Mouse (Mus musculus): ENCODE measurements around the gene Krt35. TPM values are rescaled to one million over a fixed set of nuclear protein-coding genes. Genes with fewer than 3 reads are reported as not detected.

Gene Krt35
- total RNA-seq, 2 experiments from 2014 or later = not detected

- ATAC-seq (replicated peaks; ENCODE audit: poor library complexity, severe bottlenecking) = no peak
These were observed 28.6 kb downstream of the Krt35 start for GRCm38 (mm10) chr11:100067293-100068036.

- ATAC-seq (replicated peaks; ENCODE audit: poor library complexity, severe bottlenecking) = no peak
These were observed 29.6 kb downstream of the Krt35 start for GRCm38 (mm10) chr11:100066236-100067010.

GRCm38 (mm10) chr11:100058875-100059274, 37.2 kb downstream of the Krt35 start:
- ATAC-seq (replicated peaks; ENCODE audit: poor library complexity, severe bottlenecking) = no peak

- ATAC-seq (replicated peaks; ENCODE audit: poor library complexity, severe bottlenecking) = no peak
These were observed 40.1 kb downstream of the Krt35 start for GRCm38 (mm10) chr11:100055686-100056655.

GRCm38 (mm10) chr11:100050451-100050850, 45.6 kb downstream of the Krt35 start, which contains the start of gene Krt31:
Krt31 (minus strand) TSS chr11:100050551.
- ATAC-seq (replicated peaks; ENCODE audit: poor library complexity, severe bottlenecking) = no peak

- no peak for ATAC-seq (replicated peaks; ENCODE audit: poor library complexity, severe bottlenecking)
These were observed 48.8 kb downstream of the Krt35 start for GRCm38 (mm10) chr11:100047193-100047592.

- ATAC-seq (replicated peaks; ENCODE audit: poor library complexity, severe bottlenecking) = no peak
These were observed 49.7 kb downstream of the Krt35 start for GRCm38 (mm10) chr11:100046303-100046866.

Other genes starting within 250 kb of the Krt35 start
- not detected in 2 replicates for gene Krtap4-16, start 244.6 kb downstream of the Krt35 start, total RNA-seq (2014; fragmentation: Nextera tagmentation)
- gene Krtap4-16, start 244.6 kb downstream of the Krt35 start, total RNA-seq (2017) = not detected in 2 replicates
- gene Gm11568, start 238.3 kb downstream of the Krt35 start, total RNA-seq (2014; fragmentation: Nextera tagmentation) = not detected in 2 replicates
- not detected in 2 replicates for gene Gm11568, start 238.3 kb downstream of the Krt35 start, total RNA-seq (2017)
- not detected in 2 replicates for gene Gm11559, start 231.8 kb downstream of the Krt35 start, total RNA-seq (2014; fragmentation: Nextera tagmentation)
- not detected in 2 replicates for gene Gm11559, start 231.8 kb downstream of the Krt35 start, total RNA-seq (2017)
- gene Krtap9-1, start 222.9 kb downstream of the Krt35 start, total RNA-seq (2014; fragmentation: Nextera tagmentation) = not detected in 2 replicates
- not detected in 2 replicates for gene Krtap9-1, start 222.9 kb downstream of the Krt35 start, total RNA-seq (2017)
- not detected in 2 replicates for gene Gm11567, start 217.1 kb downstream of the Krt35 start, total RNA-seq (2014; fragmentation: Nextera tagmentation)
- gene Gm11567, start 217.1 kb downstream of the Krt35 start, total RNA-seq (2017) = not detected in 2 replicates
- not detected in 2 replicates for gene Krtap31-1, start 188.3 kb downstream of the Krt35 start, total RNA-seq (2014; fragmentation: Nextera tagmentation)
- not detected in 2 replicates for gene Krtap31-1, start 188.3 kb downstream of the Krt35 start, total RNA-seq (2017)
- gene Gm11565, start 181.5 kb downstream of the Krt35 start, total RNA-seq (2014; fragmentation: Nextera tagmentation) = not detected in 2 replicates
- not detected in 2 replicates for gene Gm11565, start 181.5 kb downstream of the Krt35 start, total RNA-seq (2017)
- not detected in 2 replicates for gene Krtap31-2, start 159.9 kb downstream of the Krt35 start, total RNA-seq (2014; fragmentation: Nextera tagmentation)
- gene Krtap31-2, start 159.9 kb downstream of the Krt35 start, total RNA-seq (2017) = not detected in 2 replicates
- gene Krtap9-5, start 147.8 kb downstream of the Krt35 start, total RNA-seq (2014; fragmentation: Nextera tagmentation) = not detected in 2 replicates
- gene Krtap9-5, start 147.8 kb downstream of the Krt35 start, total RNA-seq (2017) = not detected in 2 replicates
- gene Krtap29-1, start 117.2 kb downstream of the Krt35 start, total RNA-seq (2014; fragmentation: Nextera tagmentation) = not detected in 2 replicates
- not detected in 2 replicates for gene Krtap29-1, start 117.2 kb downstream of the Krt35 start, total RNA-seq (2017)
- not detected in 2 replicates for gene Krtap16-1, start 109.6 kb downstream of the Krt35 start, total RNA-seq (2014; fragmentation: Nextera tagmentation)
- gene Krtap16-1, start 109.6 kb downstream of the Krt35 start, total RNA-seq (2017) = not detected in 2 replicates
- not detected in 2 replicates for gene Krtap17-1, start 102.2 kb downstream of the Krt35 start, total RNA-seq (2014; fragmentation: Nextera tagmentation)
- gene Krtap17-1, start 102.2 kb downstream of the Krt35 start, total RNA-seq (2017) = not detected in 2 replicates
- gene Krt33a, start 80.0 kb downstream of the Krt35 start, total RNA-seq (2014; fragmentation: Nextera tagmentation) = not detected in 2 replicates
- not detected in 2 replicates for gene Krt33a, start 80.0 kb downstream of the Krt35 start, total RNA-seq (2017)
- gene Krt33b, start 66.4 kb downstream of the Krt35 start, total RNA-seq (2014; fragmentation: Nextera tagmentation) = not detected in 2 replicates
- gene Krt33b, start 66.4 kb downstream of the Krt35 start, total RNA-seq (2017) = not detected in 2 replicates
- not detected in 2 replicates for gene Krt34, start 54.7 kb downstream of the Krt35 start, total RNA-seq (2014; fragmentation: Nextera tagmentation)
- gene Krt34, start 54.7 kb downstream of the Krt35 start, total RNA-seq (2017) = not detected in 2 replicates
- not detected in 2 replicates for gene Krt31, start 45.7 kb downstream of the Krt35 start, total RNA-seq (2014; fragmentation: Nextera tagmentation)
- gene Krt31, start 45.7 kb downstream of the Krt35 start, total RNA-seq (2017) = not detected in 2 replicates
- gene Krt32, start 8.0 kb downstream of the Krt35 start, total RNA-seq (2014; fragmentation: Nextera tagmentation) = not detected in 2 replicates
- not detected in 2 replicates for gene Krt32, start 8.0 kb downstream of the Krt35 start, total RNA-seq (2017)
- gene Krt36, start 9.4 kb upstream of the Krt35 start, total RNA-seq (2014; fragmentation: Nextera tagmentation) = 0.39 TPM in 1 of 2 replicates, not detected in the other
- gene Krt36, start 9.4 kb upstream of the Krt35 start, total RNA-seq (2017) = not detected in 2 replicates
- not detected in 2 replicates for gene Krt13, start 25.3 kb upstream of the Krt35 start, total RNA-seq (2014; fragmentation: Nextera tagmentation)
- gene Krt13, start 25.3 kb upstream of the Krt35 start, total RNA-seq (2017) = not detected in 2 replicates
- gene Krt15, start 39.7 kb upstream of the Krt35 start, total RNA-seq (2014; fragmentation: Nextera tagmentation) = not detected in 2 replicates
- not detected in 2 replicates for gene Krt15, start 39.7 kb upstream of the Krt35 start, total RNA-seq (2017)
- gene Krt19, start 52.4 kb upstream of the Krt35 start, total RNA-seq (2014; fragmentation: Nextera tagmentation) = not detected in 2 replicates
- not detected in 2 replicates for gene Krt19, start 52.4 kb upstream of the Krt35 start, total RNA-seq (2017)
- gene Krt9, start 97.0 kb upstream of the Krt35 start, total RNA-seq (2014; fragmentation: Nextera tagmentation) = not detected in 2 replicates
- gene Krt9, start 97.0 kb upstream of the Krt35 start, total RNA-seq (2017) = not detected in 2 replicates
- gene Krt14, start 111.3 kb upstream of the Krt35 start, total RNA-seq (2014; fragmentation: Nextera tagmentation) = not detected in 2 replicates
- not detected in 2 replicates for gene Krt14, start 111.3 kb upstream of the Krt35 start, total RNA-seq (2017)
- gene Krt16, start 152.7 kb upstream of the Krt35 start, total RNA-seq (2014; fragmentation: Nextera tagmentation) = not detected in 2 replicates
- not detected in 2 replicates for gene Krt16, start 152.7 kb upstream of the Krt35 start, total RNA-seq (2017)
- gene Krt17, start 164.8 kb upstream of the Krt35 start, total RNA-seq (2014; fragmentation: Nextera tagmentation) = not detected in 2 replicates
- not detected in 2 replicates for gene Krt17, start 164.8 kb upstream of the Krt35 start, total RNA-seq (2017)
- not detected in 2 replicates for gene Krt42, start 173.6 kb upstream of the Krt35 start, total RNA-seq (2014; fragmentation: Nextera tagmentation)
- gene Krt42, start 173.6 kb upstream of the Krt35 start, total RNA-seq (2017) = not detected in 2 replicates
- 716 and 727 TPM in 2 replicates for gene Eif1, start 223.6 kb upstream of the Krt35 start, total RNA-seq (2014; fragmentation: Nextera tagmentation)
- 109 and 139 TPM in 2 replicates for gene Eif1, start 223.6 kb upstream of the Krt35 start, total RNA-seq (2017)
- gene Gast, start 238.2 kb upstream of the Krt35 start, total RNA-seq (2014; fragmentation: Nextera tagmentation) = not detected in 2 replicates
- gene Gast, start 238.2 kb upstream of the Krt35 start, total RNA-seq (2017) = not detected in 2 replicates